ENCODE assay signal across 9 mouse cellular contexts in genomic region chr17:28580396-28580795, GRCm38 (mm10). TPM values are rescaled to one million over a fixed set of nuclear protein-coding genes. Genes with fewer than 3 reads are reported as not detected.
DNase-seq lines count a peak whose midpoint lies in the region; ATAC-seq lines count a peak whose summit lies in the region.
"Had no signal": no experiment of that assay in that cellular context is flagged by ENCODE, and none has a peak within 500 bp of the region (broad histone marks: within the 10 kb centered on the region; RNA-seq: fewer than 3 reads in every experiment).

No protein-coding gene starts in this region.

- DNase-seq in heart, postnatal 25 days (ENCODE audit: low spot score) = no peak
- peak; percentile 82 for DNase-seq in ES-CJ7 (ENCODE audit: low read depth, low spot score)
- DNase-seq in embryo, embryonic 11 days = peak; percentile 88
- DNase-seq in lung, postnatal 4 days = peak; percentile 73 to 75
- peak; percentile 74 for DNase-seq in urinary bladder, postnatal 14 days (ENCODE audit: low spot score)
- no peak for DNase-seq in left cerebral cortex, postnatal 25 days (ENCODE audit: low spot score in 2 of 2)

- no peak overlapping the region for H3K27ac ChIP-seq in heart, embryonic 14.5 days (replicated peaks in 1 of 2; ENCODE audit: control insufficient read depth in 1 of 2, insufficient read depth in 1 of 2, low read depth in 2 of 2, low read length in 2 of 2)
- no peak overlapping the region for H3K27ac ChIP-seq in kidney, embryonic 14.5 days (ENCODE audit: low read depth, low read length)
- H3K27ac ChIP-seq: macrophage had no signal

- intact Hi-C loops in heart, postnatal 25 days (cut with DNase I) = no loop called here
- intact Hi-C loops in left cerebral cortex, postnatal 25 days (cut with DNase I) = no loop called here

- ATAC-seq in heart, embryonic 14.5 days (ENCODE audit: insufficient number of reproducible peaks, insufficient read depth, low FRiP score, low read depth) = peak; percentile 29; the same call in 1 of the 2 replicates
- peak; percentile 34; the same call in 1 of the 2 replicates for ATAC-seq in kidney, embryonic 14.5 days (ENCODE audit: low FRiP score, low TSS enrichment)

- no peak overlapping the region for H3K9ac ChIP-seq in heart, embryonic 14.5 days (ENCODE audit: low read length)
- H3K9ac ChIP-seq in kidney, embryonic 14.5 days (ENCODE audit: low read depth, low read length) = no peak overlapping the region

- WGBS in heart, embryonic 14.5 days = 4% methylated on average over 9 of the region's 9 CpGs
- WGBS in kidney, embryonic 14.5 days = 3% methylated on average over 9 of the region's 9 CpGs

- H3K27me3 ChIP-seq in heart, embryonic 14.5 days (ENCODE audit: control insufficient read depth, insufficient read depth, low read length) = peaks cover 9% of the 10 kb centered on the region; the same call in 1 of the 2 replicates
- no peaks in the 10 kb centered on the region for H3K27me3 ChIP-seq in kidney, embryonic 14.5 days (ENCODE audit: control insufficient read depth, insufficient read depth, low read length)

- no peak overlapping the region for H3K4me3 ChIP-seq in heart, embryonic 14.5 days (ENCODE audit: control insufficient read depth in 1 of 2, insufficient read depth in 1 of 2, low read depth in 1 of 2, low read length in 2 of 2)
- H3K4me3 ChIP-seq in kidney, embryonic 14.5 days (ENCODE audit: low read length) = no peak overlapping the region

- H3K36me3 ChIP-seq in heart, embryonic 14.5 days (ENCODE audit: control insufficient read depth, insufficient read depth, low read length) = no peaks in the 10 kb centered on the region
- no peaks in the 10 kb centered on the region for H3K36me3 ChIP-seq in kidney, embryonic 14.5 days (ENCODE audit: control insufficient read depth, insufficient read depth, low read length)

- peaks cover under 1 to 6% of the 10 kb centered on the region in 2 experiments for H3K4me1 ChIP-seq in heart, embryonic 14.5 days (ENCODE audit: control insufficient read depth in 2 of 2, insufficient read depth in 2 of 2, low read length in 2 of 2)
- no peaks in the 10 kb centered on the region; the same call in 1 of the 2 replicates for H3K4me1 ChIP-seq in kidney, embryonic 14.5 days (ENCODE audit: control insufficient read depth, insufficient read depth, low read length)

- H3K4me2 ChIP-seq in heart, embryonic 14.5 days (ENCODE audit: low read length) = no peak overlapping the region
- H3K4me2 ChIP-seq in kidney, embryonic 14.5 days (replicated peaks; ENCODE audit: low read depth, low read length) = no peak overlapping the region

- H3K9me3 ChIP-seq in heart, embryonic 14.5 days (ENCODE audit: control insufficient read depth, low read length) = no peaks in the 10 kb centered on the region
- H3K9me3 ChIP-seq in kidney, embryonic 14.5 days (ENCODE audit: control insufficient read depth, low read length) = no peaks in the 10 kb centered on the region

RNA-seq across cellular contexts. Expression of gene Lhfpl5, which starts 5.0 kb away (rescaled TPM):
- polyA plus RNA-seq in heart, embryonic 14.5 days (2014; fragmentation: Nextera tagmentation; extraction: Ambion mirVana) = 0.26 and 0.45 TPM in 2 replicates
- not detected for total RNA-seq in heart, postnatal 25 days (2021)
- polyA plus RNA-seq in kidney, embryonic 14.5 days (2014; fragmentation: Nextera tagmentation; extraction: Ambion mirVana) = 0.45 and 0.51 TPM in 2 replicates
- total RNA-seq in left cerebral cortex, postnatal 25 days (2021) = 1 to 10 TPM; 1.4 to 2.8 TPM
- polyA plus RNA-seq: macrophage had no signal

RNA-seq across cellular contexts. Expression of gene Clps, which starts 19.8 kb away (rescaled TPM):
- 0.47 TPM in 1 of 2 replicates, not detected in the other for polyA plus RNA-seq in heart, embryonic 14.5 days (2014; fragmentation: Nextera tagmentation; extraction: Ambion mirVana)
- not detected for total RNA-seq in heart, postnatal 25 days (2021)
- not detected in 2 replicates for polyA plus RNA-seq in kidney, embryonic 14.5 days (2014; fragmentation: Nextera tagmentation; extraction: Ambion mirVana)
- total RNA-seq in left cerebral cortex, postnatal 25 days (2021) = not detected
- polyA plus RNA-seq: macrophage had no signal

RNA-seq across cellular contexts. Expression of gene Clpsl2, which starts 31.2 kb away (rescaled TPM):
- polyA plus RNA-seq in heart, embryonic 14.5 days (2014; fragmentation: Nextera tagmentation; extraction: Ambion mirVana) = not detected in 2 replicates
- not detected for total RNA-seq in heart, postnatal 25 days (2021)
- polyA plus RNA-seq in kidney, embryonic 14.5 days (2014; fragmentation: Nextera tagmentation; extraction: Ambion mirVana) = not detected in 2 replicates
- not detected for total RNA-seq in left cerebral cortex, postnatal 25 days (2021)
- polyA plus RNA-seq: macrophage had no signal

RNA-seq across cellular contexts. Expression of gene Srpk1, which starts 42.1 kb away (rescaled TPM):
- 60.6 and 61.1 TPM in 2 replicates for polyA plus RNA-seq in heart, embryonic 14.5 days (2014; fragmentation: Nextera tagmentation; extraction: Ambion mirVana)
- total RNA-seq in heart, postnatal 25 days (2021) = 10 to 100 TPM; 32.6 to 35.5 TPM
- polyA plus RNA-seq in kidney, embryonic 14.5 days (2014; fragmentation: Nextera tagmentation; extraction: Ambion mirVana) = 134 and 140 TPM in 2 replicates
- total RNA-seq in left cerebral cortex, postnatal 25 days (2021) = 100 to 1,000 TPM in 1 of 2 experiments, 10 to 100 TPM in 1; 99.9 to 101 TPM

RNA-seq across cellular contexts. Expression of gene Armc12, which starts 49.8 kb away (rescaled TPM):
- polyA plus RNA-seq in heart, embryonic 14.5 days (2014; fragmentation: Nextera tagmentation; extraction: Ambion mirVana) = not detected in 2 replicates
- total RNA-seq in heart, postnatal 25 days (2021) = not detected
- not detected in 2 replicates for polyA plus RNA-seq in kidney, embryonic 14.5 days (2014; fragmentation: Nextera tagmentation; extraction: Ambion mirVana)
- total RNA-seq in left cerebral cortex, postnatal 25 days (2021) = not detected
- polyA plus RNA-seq: macrophage had no signal

Comparison
In these comparisons a context has a peak if more than half of its experiments do, and no peak if none do; other contexts are left out.
1. DNase-seq: peak in ES-CJ7 (single experiment), embryo, embryonic 11 days (single experiment), lung, postnatal 4 days (2 of 2) and urinary bladder, postnatal 14 days (single experiment); none in heart, postnatal 25 days (single experiment) and left cerebral cortex, postnatal 25 days (0 of 2).